Mouse (Mus musculus) lung, postnatal 0 days (tissue): ENCODE data around the gene Atp1a1. TPM values are rescaled to one million over a fixed set of nuclear protein-coding genes. Genes with fewer than 3 reads are reported as not detected.
A peak's percentile ranks its signal among the peaks of the same experiment; 100 is the strongest.

ENCODE experiments used
- ATAC-seq: fragments of 200-750 bp; cut with Nextera tagmentation; 2 replicates; pipeline ENCODE4 v1.8.0; 2017; ENCODE audit warnings: moderate library complexity
- DNase-seq: peaks from one replicate; pipeline ENCODE4 v3.0.0-alpha.2; 2016; ENCODE audit warnings: low spot score
- H3K27ac ChIP-seq: fragments of 300-500 bp; sonication (generic); 2 replicates; pipeline ENCODE4 v1.5.1; 2014; ENCODE audit warnings: antibody characterized with exemption, mild to moderate bottlenecking, low read length, mixed read lengths
- H3K27me3 ChIP-seq: fragments of 300-500 bp; sonication (generic); replicated peaks from 2 replicates; pipeline ENCODE4 v1.6.1; 2014; ENCODE audit warnings: low read length, mixed read lengths; ENCODE audit not compliant: insufficient read depth
- H3K36me3 ChIP-seq: fragments of 300-500 bp; sonication (generic); 2 replicates; pipeline ENCODE4 v1.6.1; 2014; ENCODE audit warnings: low read length, mixed read lengths; ENCODE audit not compliant: insufficient read depth
- H3K4me1 ChIP-seq: fragments of 300-500 bp; sonication (generic); 2 replicates; pipeline ENCODE4 v1.6.1; 2014; ENCODE audit warnings: antibody characterized with exemption, low read depth, low read length, mixed read lengths; ENCODE audit not compliant: insufficient read depth
- H3K4me2 ChIP-seq: fragments of 300-500 bp; sonication (generic); replicated peaks from 2 replicates; pipeline ENCODE4 v1.6.1; 2014; ENCODE audit warnings: low read depth, mild to moderate bottlenecking, low read length, moderate library complexity, mixed read lengths
- H3K4me3 ChIP-seq: fragments of 300-500 bp; sonication (generic); 2 replicates; pipeline ENCODE4 v1.5.1; 2014; ENCODE audit warnings: low read depth, low read length
- H3K9ac ChIP-seq: fragments of 300-500 bp; sonication (generic); replicated peaks from 2 replicates; pipeline ENCODE4 v1.6.1; 2014; ENCODE audit warnings: low read depth, mild to moderate bottlenecking
- H3K9me3 ChIP-seq: fragments of 300-500 bp; sonication (generic); 2 replicates; pipeline ENCODE4 v1.6.1; 2016; ENCODE audit warnings: low read length, mixed read lengths
- CTCF ChIP-seq: IDR thresholded peaks from 2 replicates; pipeline ENCODE4 v1.5.1; 2016; ENCODE audit warnings: antibody characterized with exemption, mild to moderate bottlenecking
- EP300 ChIP-seq: IDR thresholded peaks from 2 replicates; pipeline ENCODE4 v1.6.1; 2016; ENCODE audit warnings: antibody characterized with exemption, mild to moderate bottlenecking, control low read depth
- WGBS: fragments of 180-500 bp; shearing (Covaris S2); extraction: QIAGEN DNeasy Blood & Tissue Kit; methylation state at CpG from one replicate; pipeline ENCODE4 v1.1.7; 2014; 5-methylcytosine and 5-hydroxymethylcytosine counted together
- polyA plus RNA-seq: library from polyadenylated mRNA; unstranded; fragments of >200 nt; fragmentation: Nextera tagmentation; extraction: Ambion mirVana; gene quantifications from 2 replicates; pipeline ENCODE4 v1.2.1, GENCODE M21; 2015

Atp1a1 gene
- 123 and 136 TPM in 2 replicates for polyA plus RNA-seq

- TF ChIP-seq EP300: no peak
- TF ChIP-seq CTCF: peak; percentile 40
- H3K9ac ChIP-seq: peak within 1 kb of the TSS; percentile 86
- peak within 1 kb of the TSS; percentile 84 for H3K4me3 ChIP-seq
- DNase-seq (peak; percentile 99), ATAC-seq (peak; percentile 92)
- H3K27me3 ChIP-seq: no peaks in the 10 kb centered on the region
- WGBS: 1% methylated on average over 52 of the region's 64 CpGs
- no peaks in the 10 kb centered on the region for H3K36me3 ChIP-seq
- no peaks in the 10 kb centered on the region for H3K9me3 ChIP-seq
- H3K4me1 ChIP-seq: peaks cover 20% of the 10 kb centered on the region; the same call in 1 of the 2 replicates
- H3K27ac ChIP-seq: peak within 1 kb of the TSS; percentile 99
- peak within 1 kb of the TSS; percentile 88 for H3K4me2 ChIP-seq
Observed at GRCm38 (mm10) chr3:101604550-101605223, at the start of gene Atp1a1. Gene Atp1a1 (minus strand): TSS chr3:101604684.

GRCm38 (mm10) chr3:101653446-101653845, 49.0 kb upstream of the Atp1a1 start:
- H3K4me2 ChIP-seq: no peak overlapping the region
- no peaks in the 10 kb centered on the region for H3K9me3 ChIP-seq
- H3K27me3 ChIP-seq: no peaks in the 10 kb centered on the region
- DNase-seq (peak; percentile 23), ATAC-seq (no peak)
- H3K4me3 ChIP-seq: no peak overlapping the region
- no peaks in the 10 kb centered on the region for H3K4me1 ChIP-seq
- 53% methylated on average over 7 of the region's 7 CpGs for WGBS
- no peak overlapping the region for H3K27ac ChIP-seq
- TF ChIP-seq CTCF (no peak), EP300 (no peak)
- H3K9ac ChIP-seq: no peak overlapping the region
- H3K36me3 ChIP-seq: no peaks in the 10 kb centered on the region

DNA sequence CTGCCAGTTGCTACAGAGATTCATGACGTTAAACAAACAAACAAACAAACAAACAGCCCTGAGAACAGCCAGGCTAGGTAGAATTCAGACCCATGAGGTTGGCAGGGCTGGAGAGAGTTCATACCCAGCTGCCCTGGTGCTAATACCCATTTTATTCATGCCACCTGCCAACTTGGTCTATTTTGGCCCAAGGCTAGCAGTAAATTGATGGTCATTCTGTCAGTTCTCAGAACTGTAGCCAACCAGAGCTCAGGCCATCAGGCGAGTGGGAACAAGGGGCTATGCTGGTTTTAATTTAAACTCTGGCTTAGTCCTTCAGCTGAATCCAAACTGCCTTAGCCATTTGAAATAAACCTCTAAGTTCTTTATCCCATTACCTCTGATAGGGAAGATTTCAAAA, 48.5 kb upstream of the Atp1a1 start:
- H3K9ac ChIP-seq: no peak overlapping the region
- DNase-seq (no peak), ATAC-seq (no peak)
- H3K27me3 ChIP-seq: no peaks in the 10 kb centered on the region
- no peak overlapping the region for H3K4me2 ChIP-seq
- no peak for TF ChIP-seq EP300
- no peak for TF ChIP-seq CTCF
- 72% methylated on average over 2 of the region's 2 CpGs for WGBS
- H3K4me1 ChIP-seq: no peaks in the 10 kb centered on the region
- H3K27ac ChIP-seq: no peak overlapping the region
- no peaks in the 10 kb centered on the region for H3K36me3 ChIP-seq
- H3K9me3 ChIP-seq: no peaks in the 10 kb centered on the region
- no peak overlapping the region for H3K4me3 ChIP-seq

DNA sequence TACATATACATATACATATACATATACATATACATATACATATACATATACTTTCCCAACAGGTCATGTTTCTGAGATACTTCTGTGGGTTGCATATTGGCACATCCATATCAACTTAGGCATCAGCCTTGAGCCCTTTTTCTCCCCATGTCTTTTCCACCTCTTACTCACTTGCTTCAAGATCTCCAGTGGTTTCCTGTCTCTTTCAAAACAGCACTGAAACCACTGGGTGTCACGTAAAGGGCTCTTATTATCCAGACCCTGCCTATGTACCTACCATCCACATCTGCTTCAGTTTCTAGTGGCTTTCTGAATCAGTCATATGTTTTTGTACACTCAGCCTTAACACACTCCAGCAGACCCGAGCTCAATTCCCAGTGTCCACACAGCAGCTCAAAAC, 45.8 kb upstream of the Atp1a1 start:
- H3K9ac ChIP-seq: no peak overlapping the region
- WGBS: 66% methylated on average over 2 of the region's 2 CpGs

DNA sequence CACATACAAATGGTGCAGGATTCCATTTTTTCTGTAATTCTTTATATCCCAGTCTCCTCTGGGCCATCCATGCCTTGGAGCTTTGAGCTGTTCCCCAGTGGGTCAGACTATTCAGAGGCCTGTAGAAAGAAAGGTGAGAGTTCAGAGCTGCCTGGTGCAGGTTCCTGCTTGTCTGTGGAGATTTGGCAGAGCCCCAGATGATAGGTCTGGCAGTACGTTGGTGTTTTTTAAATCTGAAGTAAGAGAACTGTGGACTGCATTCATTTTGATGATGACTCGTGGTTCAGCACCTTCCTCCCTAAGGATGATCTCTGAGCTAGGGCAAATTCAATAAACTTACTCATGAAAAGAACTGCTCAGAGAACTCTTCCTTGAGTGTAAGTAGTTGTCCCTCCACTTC, 44.8 kb upstream of the Atp1a1 start:
- WGBS: 65% methylated on average over 2 of the region's 2 CpGs
- no peaks in the 10 kb centered on the region for H3K4me1 ChIP-seq
- no peak overlapping the region for H3K27ac ChIP-seq
- no peaks in the 10 kb centered on the region for H3K27me3 ChIP-seq
- ATAC-seq: no peak
- no peaks in the 10 kb centered on the region for H3K36me3 ChIP-seq
- H3K4me3 ChIP-seq: no peak overlapping the region
- TF ChIP-seq CTCF: no peak
- no peak for TF ChIP-seq EP300
- H3K4me2 ChIP-seq: no peak overlapping the region
- DNase-seq: no peak
- H3K9ac ChIP-seq: no peak overlapping the region
- H3K9me3 ChIP-seq: no peaks in the 10 kb centered on the region

More for the DNA sequence above, 45.8 kb upstream of the Atp1a1 start:
- no peaks in the 10 kb centered on the region for H3K36me3 ChIP-seq
- H3K4me1 ChIP-seq: no peaks in the 10 kb centered on the region
- H3K9me3 ChIP-seq: no peaks in the 10 kb centered on the region
- DNase-seq (no peak), ATAC-seq (no peak)
- TF ChIP-seq EP300 (no peak), CTCF (no peak)
- no peak overlapping the region for H3K4me2 ChIP-seq
- H3K27me3 ChIP-seq: no peaks in the 10 kb centered on the region
- no peak overlapping the region for H3K27ac ChIP-seq
- H3K4me3 ChIP-seq: no peak overlapping the region

DNA sequence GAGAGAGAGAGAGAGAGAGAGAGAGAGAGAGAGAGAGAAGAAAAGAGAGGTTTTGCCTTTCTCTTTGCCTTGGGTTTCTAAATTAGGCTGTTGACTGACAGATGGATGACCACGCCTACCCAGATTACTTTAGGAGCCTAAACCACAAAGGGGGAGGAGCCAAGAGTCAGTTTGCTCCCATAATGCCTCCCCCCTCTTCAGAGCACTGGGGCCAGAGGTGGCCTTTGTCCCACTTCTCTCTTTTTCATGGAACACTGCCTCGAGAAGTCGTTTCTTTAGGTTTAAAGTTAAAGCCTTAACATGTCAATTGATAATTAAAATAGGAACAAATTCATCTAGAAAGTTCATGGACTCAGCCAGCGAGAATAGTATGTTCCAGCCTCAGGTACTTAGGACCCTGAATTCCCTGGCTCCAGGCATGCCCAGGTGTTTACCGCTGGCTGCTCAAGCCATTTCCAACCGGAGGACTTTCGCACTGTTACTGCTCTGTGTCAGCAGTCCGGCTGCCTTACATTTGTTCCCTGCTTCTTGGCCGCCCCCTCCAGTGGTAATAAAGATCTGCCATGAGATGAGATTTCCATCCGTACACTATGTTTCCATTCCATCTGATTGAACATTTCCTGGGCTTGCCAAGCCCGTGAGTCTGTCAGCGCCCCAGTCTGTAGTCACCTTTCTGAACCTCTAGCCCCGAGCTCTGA, 43.8 kb upstream of the Atp1a1 start:
- Histone ChIP-seq H3K27me3 (no peaks in the 10 kb centered on the region), H3K9ac (no peak overlapping the region), H3K27ac (no peak overlapping the region), H3K36me3 (no peaks in the 10 kb centered on the region), H3K4me3 (no peak overlapping the region), H3K4me2 (no peak overlapping the region), H3K4me1 (no peaks in the 10 kb centered on the region), H3K9me3 (no peaks in the 10 kb centered on the region)
- ATAC-seq (no peak), DNase-seq (peak; percentile 25)
- no peak for TF ChIP-seq CTCF
- TF ChIP-seq EP300: no peak
- 76% methylated on average over 13 of the region's 13 CpGs for WGBS
